Mouse (Mus musculus): Measurements from ENCODE around the gene Otud6a. TPM values are rescaled to one million over a fixed set of nuclear protein-coding genes. Genes with fewer than 3 reads are reported as not detected.
"Not testable (repeated sequence)": the region's sequence is repeated elsewhere in the genome, so short reads cannot be mapped to it uniquely, and the experiment has no call there.

Gene Otud6a
- not detected in 2 replicates for polyA plus RNA-seq (2015; fragmentation: Nextera tagmentation; extraction: Ambion mirVana)

- Histone ChIP-seq H3K27ac (replicated peaks) (no peak within 1 kb of the TSS), H3K9me3 (0 out of 2 replicates have a peak, but pooled peaks cover 3% of the 10 kb centered on the region), H3K36me3 (no peaks in the 10 kb centered on the region), H3K4me3 (no peak within 1 kb of the TSS), H3K4me2 (no peak within 1 kb of the TSS), H3K4me1 (no peaks in the 10 kb centered on the region), H3K27me3 (replicated peaks) (peaks cover 5% of the 10 kb centered on the region), H3K9ac (no peak within 1 kb of the TSS)
- WGBS: 78% methylated on average over 21 of the region's 21 CpGs
- no peak for ATAC-seq (ENCODE audit: extremely low read depth, insufficient number of reproducible peaks, low FRiP score, low TSS enrichment)
Measured at GRCm38 (mm10) chrX:100428693-100429092, at the start of gene Otud6a. TSS of gene Otud6a (plus strand) at chrX:100429013.

DNA sequence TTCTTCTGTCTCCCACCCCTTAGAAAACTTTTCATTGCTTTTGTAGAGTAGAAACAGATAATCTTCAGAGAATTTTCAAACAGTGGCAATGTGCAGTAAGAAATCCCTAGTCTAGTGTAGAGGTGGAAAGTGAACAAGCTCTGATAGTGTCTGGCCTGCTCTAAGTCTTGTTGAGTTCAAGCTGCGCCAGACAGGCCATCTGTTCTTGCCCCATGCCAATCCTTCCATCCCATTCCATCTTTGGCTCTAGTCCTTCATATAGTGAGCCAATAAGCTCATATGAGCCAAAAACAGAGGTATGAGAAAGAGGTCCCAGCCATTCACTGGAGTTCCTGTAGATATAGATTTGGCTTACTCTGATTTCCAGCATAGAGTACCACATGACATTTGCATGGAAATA, 38.9 kb upstream of the Otud6a start:
- Histone ChIP-seq H3K9ac (no peak overlapping the region), H3K4me1 (no peaks in the 10 kb centered on the region), H3K4me3 (no peak overlapping the region), H3K27ac (replicated peaks) (no peak overlapping the region), H3K4me2 (no peak overlapping the region), H3K27me3 (replicated peaks) (peaks cover 16% of the 10 kb centered on the region), H3K36me3 (no peaks in the 10 kb centered on the region), H3K9me3 (0 out of 2 replicates have a peak, but pooled peaks cover 7% of the 10 kb centered on the region)
- 71% methylated on average over 1 of the region's 1 CpGs for WGBS
- ATAC-seq (ENCODE audit: extremely low read depth, insufficient number of reproducible peaks, low FRiP score, low TSS enrichment): no peak

- Histone ChIP-seq H3K4me2 (no peak overlapping the region), H3K4me3 (no peak overlapping the region)
- WGBS: 17% methylated on average over 6 of the region's 6 CpGs
Measured at GRCm38 (mm10) chrX:100392304-100392703, 36.5 kb upstream of the Otud6a start.

DNA sequence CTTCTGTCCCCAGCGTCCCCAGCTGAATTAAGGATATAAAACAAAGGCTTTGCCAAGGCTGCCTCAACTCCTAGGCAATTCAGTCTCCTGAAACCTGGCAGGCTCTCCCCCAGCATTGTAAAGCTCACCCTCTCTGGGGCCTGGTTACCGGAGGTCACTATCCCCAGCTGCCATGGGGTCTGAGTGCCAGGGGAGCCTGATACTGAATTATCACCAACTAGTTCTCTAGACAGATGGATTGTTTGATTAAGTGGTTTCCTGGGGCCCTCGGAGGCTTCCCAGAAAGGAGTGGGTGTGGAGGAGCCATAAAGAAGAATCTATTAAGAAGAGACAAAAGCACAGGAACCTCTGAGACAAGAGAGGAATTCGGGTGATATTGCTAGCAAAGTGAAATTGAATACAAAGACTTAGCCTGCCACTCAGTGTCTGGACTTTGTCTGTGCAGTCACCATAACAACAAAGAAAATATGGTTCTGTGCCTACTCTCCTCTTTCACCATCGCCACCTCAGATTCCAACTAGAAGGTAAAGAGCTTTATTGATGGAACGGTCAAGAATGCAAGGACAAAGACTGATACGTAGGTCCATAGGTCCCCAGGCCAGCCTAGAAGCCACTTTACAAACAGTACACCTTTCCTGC, 34.5 kb upstream of the Otud6a start:
- Histone ChIP-seq H3K9me3 (no peaks in the 10 kb centered on the region), H3K27me3 (replicated peaks) (peaks cover 16% of the 10 kb centered on the region), H3K4me2 (no peak overlapping the region), H3K36me3 (no peaks in the 10 kb centered on the region), H3K27ac (replicated peaks) (no peak overlapping the region), H3K4me1 (no peaks in the 10 kb centered on the region), H3K4me3 (no peak overlapping the region), H3K9ac (no peak overlapping the region)
- 68% methylated on average over 7 of the region's 7 CpGs for WGBS
- ATAC-seq (ENCODE audit: extremely low read depth, insufficient number of reproducible peaks, low FRiP score, low TSS enrichment): no peak

More at GRCm38 (mm10) chrX:100392304-100392703, 36.5 kb upstream of the Otud6a start:
- 0 out of 2 replicates have a peak, but pooled peaks cover 5% of the 10 kb centered on the region for H3K9me3 ChIP-seq
- H3K9ac ChIP-seq: no peak overlapping the region
- no peaks in the 10 kb centered on the region for H3K4me1 ChIP-seq
- H3K27ac ChIP-seq (replicated peaks): no peak overlapping the region
- H3K36me3 ChIP-seq: no peaks in the 10 kb centered on the region
- H3K27me3 ChIP-seq (replicated peaks): peaks cover 16% of the 10 kb centered on the region
- no peak for ATAC-seq (ENCODE audit: extremely low read depth, insufficient number of reproducible peaks, low FRiP score, low TSS enrichment)

GRCm38 (mm10) chrX:100395026-100395425, 33.8 kb upstream of the Otud6a start:
- peaks cover 16% of the 10 kb centered on the region for H3K27me3 ChIP-seq (replicated peaks)
- no peaks in the 10 kb centered on the region for H3K36me3 ChIP-seq
- 85% methylated on average over 8 of the region's 8 CpGs for WGBS
- no peak overlapping the region for H3K27ac ChIP-seq (replicated peaks)
- ATAC-seq (ENCODE audit: extremely low read depth, insufficient number of reproducible peaks, low FRiP score, low TSS enrichment): no peak
- no peak overlapping the region for H3K4me2 ChIP-seq
- no peaks in the 10 kb centered on the region for H3K4me1 ChIP-seq
- H3K9me3 ChIP-seq: no peaks in the 10 kb centered on the region
- no peak overlapping the region for H3K9ac ChIP-seq
- H3K4me3 ChIP-seq: no peak overlapping the region

- H3K4me2 ChIP-seq: no peak overlapping the region
- no peak overlapping the region for H3K4me3 ChIP-seq
- no peak overlapping the region for H3K27ac ChIP-seq (replicated peaks)
- ATAC-seq (ENCODE audit: extremely low read depth, insufficient number of reproducible peaks, low FRiP score, low TSS enrichment): no peak
- H3K4me1 ChIP-seq: no peaks in the 10 kb centered on the region
- H3K36me3 ChIP-seq: no peaks in the 10 kb centered on the region
- no peak overlapping the region for H3K9ac ChIP-seq
- peaks cover 6% of the 10 kb centered on the region for H3K27me3 ChIP-seq (replicated peaks)
- H3K9me3 ChIP-seq: no peaks in the 10 kb centered on the region
Measured at GRCm38 (mm10) chrX:100400900-100401299, 27.9 kb upstream of the Otud6a start.

DNA sequence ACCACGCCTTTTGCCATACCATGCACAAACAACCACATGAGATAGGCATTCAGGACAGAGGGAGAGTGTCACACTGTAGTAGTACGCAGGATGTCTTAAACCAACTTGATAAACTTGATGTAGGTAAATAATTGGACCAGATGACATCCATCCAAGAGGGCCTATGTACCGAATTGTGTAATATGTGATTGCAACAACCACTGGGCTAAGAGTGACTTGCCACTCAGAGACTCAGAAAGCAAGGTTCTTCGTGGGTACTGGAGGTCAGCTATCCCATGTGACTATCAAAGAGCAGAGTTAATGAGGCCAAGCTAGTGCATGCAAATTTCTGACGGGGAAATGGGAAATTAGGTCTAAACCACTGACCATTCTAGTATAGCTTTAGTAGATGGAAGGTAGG, 27.2 kb upstream of the Otud6a start:
- Histone ChIP-seq H3K27me3 (replicated peaks) (peaks cover 6% of the 10 kb centered on the region), H3K9me3 (no peaks in the 10 kb centered on the region), H3K4me3 (no peak overlapping the region), H3K27ac (replicated peaks) (no peak overlapping the region), H3K9ac (no peak overlapping the region), H3K4me1 (no peaks in the 10 kb centered on the region), H3K36me3 (no peaks in the 10 kb centered on the region), H3K4me2 (no peak overlapping the region)
- ATAC-seq (ENCODE audit: extremely low read depth, insufficient number of reproducible peaks, low FRiP score, low TSS enrichment): no peak
- 71% methylated on average over 5 of the region's 5 CpGs for WGBS

DNA sequence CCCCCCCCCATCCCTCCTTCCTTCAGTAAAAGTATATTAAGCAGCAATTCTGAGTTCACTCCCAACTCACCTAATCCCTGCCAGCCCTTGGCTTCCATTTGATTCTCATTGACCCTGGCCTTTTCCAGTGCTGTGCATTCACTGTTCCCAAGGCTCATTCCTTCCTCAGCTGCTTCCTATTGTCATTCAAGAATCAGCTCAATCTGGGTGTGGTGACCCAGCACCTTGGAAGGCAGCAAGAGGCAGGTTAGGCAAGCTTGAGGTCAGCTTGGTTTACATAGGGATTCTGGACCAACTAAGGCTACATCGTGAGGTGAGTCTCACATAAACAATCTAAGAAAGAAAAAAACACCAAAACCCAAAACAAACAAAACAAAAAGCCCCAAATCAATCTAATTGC, 19.6 kb upstream of the Otud6a start:
- Histone ChIP-seq H3K27ac (replicated peaks) (no peak overlapping the region), H3K9me3 (no peaks in the 10 kb centered on the region), H3K36me3 (no peaks in the 10 kb centered on the region), H3K4me2 (no peak overlapping the region), H3K4me1 (no peaks in the 10 kb centered on the region), H3K9ac (no peak overlapping the region), H3K4me3 (no peak overlapping the region), H3K27me3 (replicated peaks) (peaks cover 5% of the 10 kb centered on the region)
- 56% methylated on average over 1 of the region's 1 CpGs for WGBS
- ATAC-seq (ENCODE audit: extremely low read depth, insufficient number of reproducible peaks, low FRiP score, low TSS enrichment): no peak

DNA sequence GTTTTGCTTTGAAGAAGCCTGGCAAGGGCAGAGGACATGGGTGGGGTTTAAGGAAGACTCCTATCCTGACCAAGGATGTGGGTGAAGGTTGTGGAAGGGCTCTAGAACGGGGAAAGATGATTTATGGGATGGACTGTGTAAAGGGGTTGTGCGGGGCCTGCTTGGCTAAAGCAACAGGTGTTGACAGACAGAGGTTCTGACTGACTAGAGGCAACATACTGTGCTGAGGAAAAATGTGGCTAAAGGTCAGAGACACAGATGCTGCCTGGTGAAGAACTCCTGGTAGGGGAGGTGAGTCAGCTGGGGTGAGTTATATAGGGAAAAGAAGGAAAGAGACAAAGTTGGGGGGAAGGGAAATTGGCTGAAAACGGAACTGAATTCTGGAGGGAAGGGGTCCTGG, 3.5 kb downstream of the Otud6a start:
- Histone ChIP-seq H3K4me1 (no peaks in the 10 kb centered on the region), H3K9me3 (0 out of 2 replicates have a peak, but pooled peaks cover 3% of the 10 kb centered on the region), H3K27me3 (replicated peaks) (peaks cover 14% of the 10 kb centered on the region), H3K4me2 (no peak overlapping the region), H3K36me3 (no peaks in the 10 kb centered on the region), H3K4me3 (no peak overlapping the region), H3K27ac (replicated peaks) (no peak overlapping the region), H3K9ac (no peak overlapping the region)
- ATAC-seq (ENCODE audit: extremely low read depth, insufficient number of reproducible peaks, low FRiP score, low TSS enrichment): no peak
- 46% methylated on average over 3 of the region's 3 CpGs for WGBS

DNA sequence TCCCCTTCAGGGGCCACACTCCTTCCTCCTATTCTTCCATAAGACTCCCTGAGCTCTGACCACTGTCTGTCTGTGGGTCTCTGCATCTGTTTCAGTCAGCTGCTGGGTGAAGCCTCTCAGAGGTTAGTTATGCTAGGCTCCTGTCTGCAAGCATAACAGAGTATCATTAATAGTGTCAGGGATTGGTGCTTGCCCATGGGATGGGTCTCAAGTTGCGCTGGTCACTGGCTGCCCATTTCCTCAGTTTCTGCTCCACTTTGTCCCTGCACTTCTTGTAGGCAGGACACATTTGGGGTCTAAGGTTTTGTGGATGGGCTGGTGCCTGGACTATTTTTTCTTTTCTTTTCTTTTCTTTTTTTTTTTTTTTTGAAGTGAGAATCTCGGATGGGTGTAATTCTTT, 13.8 kb downstream of the Otud6a start, which contains the start of gene Awat2:
Gene Awat2 (minus strand): TSS at position 101 of the 400 bp plus-strand sequence.
- H3K36me3 ChIP-seq; H3K9ac ChIP-seq; H3K4me2 ChIP-seq; ATAC-seq (ENCODE audit: extremely low read depth, insufficient number of reproducible peaks, low FRiP score, low TSS enrichment); H3K27ac ChIP-seq (replicated peaks); H3K27me3 ChIP-seq (replicated peaks); H3K4me3 ChIP-seq; H3K9me3 ChIP-seq; H3K4me1 ChIP-seq: not testable (repeated sequence)
- WGBS: 94% methylated on average over 2 of the region's 2 CpGs

- 84% methylated on average over 7 of the region's 7 CpGs for WGBS
- Histone ChIP-seq H3K9me3 (no peaks in the 10 kb centered on the region), H3K36me3 (no peaks in the 10 kb centered on the region), H3K4me1 (no peaks in the 10 kb centered on the region), H3K9ac (no peak overlapping the region), H3K4me3 (no peak overlapping the region), H3K27ac (replicated peaks) (no peak overlapping the region), H3K4me2 (no peak overlapping the region), H3K27me3 (replicated peaks) (no peaks in the 10 kb centered on the region; the same call in 1 of the 2 replicates)
- no peak for ATAC-seq (ENCODE audit: extremely low read depth, insufficient number of reproducible peaks, low FRiP score, low TSS enrichment)
Measured at GRCm38 (mm10) chrX:100443532-100443931, 14.7 kb downstream of the Otud6a start.

DNA sequence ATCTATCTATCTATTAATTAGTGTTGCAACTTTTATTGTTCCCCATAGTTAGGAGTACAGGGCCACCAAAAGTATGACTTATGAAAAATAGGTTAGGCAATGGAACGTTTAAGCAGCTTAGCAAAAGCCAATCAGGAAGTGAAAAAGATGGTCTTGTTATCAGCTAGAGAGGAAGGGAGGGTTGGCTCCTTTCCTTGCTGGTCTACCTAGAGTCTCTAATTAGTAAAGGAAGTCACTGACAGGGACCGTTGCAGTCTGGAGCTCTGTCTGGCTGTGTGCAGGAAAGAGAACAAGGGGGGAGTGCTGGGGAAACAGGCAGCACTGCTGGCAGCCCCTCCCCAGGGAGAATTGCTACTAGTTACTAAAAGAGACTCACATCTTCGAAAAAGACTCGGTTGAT, 39.2 kb downstream of the Otud6a start:
- no peak overlapping the region for H3K27ac ChIP-seq (replicated peaks)
- H3K4me3 ChIP-seq: no peak overlapping the region
- no peaks in the 10 kb centered on the region for H3K4me1 ChIP-seq
- ATAC-seq (ENCODE audit: extremely low read depth, insufficient number of reproducible peaks, low FRiP score, low TSS enrichment): no peak
- peaks cover 48% of the 10 kb centered on the region for H3K27me3 ChIP-seq (replicated peaks)
- no peak overlapping the region for H3K9ac ChIP-seq
- no peaks in the 10 kb centered on the region for H3K36me3 ChIP-seq
- H3K9me3 ChIP-seq: no peaks in the 10 kb centered on the region
- H3K4me2 ChIP-seq: no peak overlapping the region
- 52% methylated on average over 4 of the region's 4 CpGs for WGBS
